Mouse (Mus musculus): ENCODE results near the gene Polr3g. TPM values are rescaled to one million over a fixed set of nuclear protein-coding genes. Genes with fewer than 3 reads are reported as not detected.

The Polr3g gene
- polyA plus RNA-seq (2015; fragmentation: Nextera tagmentation; extraction: Ambion mirVana): 13.0 and 15.2 TPM in 2 replicates

DNA sequence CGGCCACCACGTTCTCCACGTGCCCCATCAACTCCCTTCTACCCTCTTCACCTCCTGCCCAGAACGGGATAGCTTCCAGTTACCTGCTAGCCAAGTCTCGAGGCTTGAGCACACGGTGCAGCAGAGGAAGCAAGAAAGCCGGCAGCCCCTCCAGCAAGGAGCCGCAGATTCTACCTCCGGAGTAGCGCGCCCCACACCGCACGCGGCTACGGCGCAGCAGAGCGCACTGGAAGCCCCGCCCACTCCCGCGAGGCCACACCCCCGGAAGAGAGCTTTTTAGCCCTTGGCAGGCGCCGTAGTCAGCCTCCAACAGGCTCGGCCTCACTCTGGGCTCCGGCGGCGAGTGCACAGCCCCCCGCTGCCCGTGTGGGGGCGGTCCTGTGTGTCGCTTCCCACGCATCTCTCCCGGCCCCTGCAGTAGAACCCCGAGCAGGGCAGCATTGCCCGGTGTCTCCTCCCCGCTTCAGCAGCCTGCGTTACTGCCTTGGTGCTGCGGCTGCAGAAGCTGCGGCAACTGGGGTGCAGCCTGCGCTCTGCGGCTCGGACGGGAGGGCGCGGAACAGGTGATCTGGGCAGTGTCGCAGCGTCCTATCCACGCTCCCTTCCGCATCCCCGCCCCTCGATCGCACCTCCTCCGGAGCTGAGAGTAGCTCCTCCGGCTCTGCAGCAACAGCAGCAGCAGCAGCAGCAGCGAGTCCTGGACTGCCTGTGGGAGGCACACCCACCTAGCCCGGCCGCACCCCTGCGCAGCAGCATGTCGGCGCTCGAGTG, at the start of gene Polr3g, which contains the start of gene Mblac2:
Gene Polr3g (minus strand): TSS at position 239 of the 771 bp plus-strand sequence.
Gene Mblac2 (plus strand): TSS at position 567 of the 771 bp plus-strand sequence.
- Histone ChIP-seq H3K4me3 (peak within 1 kb of the TSS; percentile 85), H3K9me3 (replicated peaks) (no peaks in the 10 kb centered on the region), H3K9ac (peak within 1 kb of the TSS; percentile 80), H3K27ac (peak within 1 kb of the TSS; percentile 93), H3K4me2 (peak within 1 kb of the TSS; percentile 99), H3K36me3 (no peaks in the 10 kb centered on the region), H3K27me3 (no peaks in the 10 kb centered on the region), H3K4me1 (replicated peaks) (peaks cover 19% of the 10 kb centered on the region)
- ATAC-seq (replicated peaks; ENCODE audit: insufficient number of reproducible peaks, insufficient read depth, low FRiP score, low read depth): peak; percentile 94
- under 1% methylated on average over 61 of the region's 61 CpGs for WGBS

DNA sequence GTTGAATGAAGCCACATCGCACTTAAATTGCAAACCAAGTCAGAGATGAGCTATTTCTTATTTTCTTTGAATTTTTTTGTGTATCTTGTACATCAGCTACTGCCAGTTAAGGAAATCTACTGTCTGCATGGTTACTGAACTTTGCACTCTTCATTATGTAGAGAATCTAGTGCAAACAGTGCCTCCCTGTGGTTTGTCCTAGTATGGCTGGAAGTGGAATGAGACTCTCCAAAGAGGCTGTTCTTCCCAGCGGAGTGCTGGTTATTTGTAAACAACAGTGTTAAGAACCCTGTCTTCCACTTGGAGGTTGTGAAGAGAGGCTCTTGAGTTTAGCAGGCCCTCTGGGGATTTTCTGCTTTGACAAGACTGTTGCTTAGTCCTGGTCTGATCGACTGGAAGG, 49.6 kb upstream of the Polr3g start:
- no peak overlapping the region for H3K9ac ChIP-seq
- no peak overlapping the region for H3K4me3 ChIP-seq
- H3K4me2 ChIP-seq: no peak overlapping the region
- no peaks in the 10 kb centered on the region for H3K27me3 ChIP-seq
- H3K36me3 ChIP-seq: no peaks in the 10 kb centered on the region
- WGBS: 30% methylated on average over 3 of the region's 3 CpGs
- no peaks in the 10 kb centered on the region for H3K9me3 ChIP-seq (replicated peaks)
- H3K27ac ChIP-seq: no peak overlapping the region
- no peak for ATAC-seq (replicated peaks; ENCODE audit: insufficient number of reproducible peaks, insufficient read depth, low FRiP score, low read depth)
- H3K4me1 ChIP-seq (replicated peaks): no peaks in the 10 kb centered on the region

DNA sequence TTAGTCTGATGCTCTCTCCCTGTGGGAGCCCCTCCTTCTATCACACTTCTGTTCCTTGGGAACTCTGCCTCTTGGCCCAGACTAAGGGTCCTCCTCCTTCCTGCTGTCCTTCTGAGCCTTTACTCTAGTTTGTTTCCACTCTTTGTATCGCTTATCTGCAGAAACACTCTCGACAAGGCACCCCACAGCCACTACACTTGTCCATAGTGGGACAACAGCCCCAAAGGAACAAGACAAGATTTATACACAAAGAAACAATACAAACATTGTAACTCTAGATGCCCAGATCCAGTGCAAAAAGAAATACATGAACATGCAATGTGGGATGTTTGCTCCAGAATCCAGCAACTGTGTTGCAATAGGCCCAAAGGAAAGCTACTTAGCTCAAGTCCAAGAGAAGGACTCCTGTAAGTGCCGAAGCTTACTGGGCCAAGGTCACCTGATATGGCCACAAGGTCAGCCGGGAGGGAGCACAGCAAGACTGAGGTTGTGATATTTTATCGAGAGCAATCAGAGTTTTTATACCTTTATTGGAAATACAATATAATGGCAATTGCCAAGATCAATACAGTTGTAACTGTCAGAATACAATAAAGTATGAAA, 46.3 kb upstream of the Polr3g start:
- Histone ChIP-seq H3K36me3 (no peaks in the 10 kb centered on the region), H3K4me3 (no peak overlapping the region), H3K9me3 (replicated peaks) (no peaks in the 10 kb centered on the region), H3K27me3 (no peaks in the 10 kb centered on the region), H3K4me1 (replicated peaks) (no peaks in the 10 kb centered on the region), H3K4me2 (no peak overlapping the region), H3K27ac (no peak overlapping the region), H3K9ac (no peak overlapping the region)
- no peak for ATAC-seq (replicated peaks; ENCODE audit: insufficient number of reproducible peaks, insufficient read depth, low FRiP score, low read depth)
- WGBS: 67% methylated on average over 5 of the region's 5 CpGs

DNA sequence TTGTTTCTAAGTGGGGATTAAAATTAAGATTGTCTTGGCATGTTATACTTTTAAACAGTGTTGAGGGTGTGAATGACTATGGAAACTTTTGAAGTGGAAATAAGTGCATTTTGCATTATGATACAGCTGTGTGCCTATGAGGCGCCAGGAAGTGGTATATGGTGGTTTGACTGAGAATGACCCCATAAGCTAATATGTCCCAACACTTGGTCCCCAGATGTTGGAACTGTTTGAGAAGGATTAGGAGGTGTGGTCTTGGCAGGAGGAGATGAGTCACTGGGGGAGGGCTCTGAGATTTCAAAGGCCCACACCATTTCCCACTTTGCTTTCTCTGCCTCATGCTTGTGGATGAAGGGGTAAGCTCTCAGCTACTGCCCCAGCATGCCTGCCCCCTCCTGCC, 44.5 kb upstream of the Polr3g start:
- no peak for ATAC-seq (replicated peaks; ENCODE audit: insufficient number of reproducible peaks, insufficient read depth, low FRiP score, low read depth)
- H3K36me3 ChIP-seq: no peaks in the 10 kb centered on the region

DNA sequence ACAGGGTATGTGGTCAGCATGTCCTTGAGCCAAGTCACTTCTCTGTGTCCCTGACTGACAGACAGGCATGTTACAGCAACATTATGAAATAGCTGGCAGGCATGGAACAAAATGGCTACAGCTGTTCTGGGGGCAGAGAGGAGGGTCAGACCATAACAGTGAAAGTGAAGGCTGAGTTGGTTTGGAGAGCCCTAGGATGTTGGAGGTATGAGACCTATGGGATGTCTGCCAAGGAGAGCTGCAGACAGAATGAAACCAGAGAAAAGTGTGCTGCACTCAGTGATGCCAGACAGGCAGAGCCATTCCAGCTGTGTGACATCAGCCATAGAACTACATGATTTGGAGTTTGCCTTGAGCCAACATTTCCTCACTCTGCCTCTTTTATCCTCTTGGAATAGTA, 44.1 kb upstream of the Polr3g start:
- H3K27me3 ChIP-seq: no peaks in the 10 kb centered on the region
- no peak overlapping the region for H3K9ac ChIP-seq
- no peaks in the 10 kb centered on the region for H3K4me1 ChIP-seq (replicated peaks)
- H3K27ac ChIP-seq: peak overlapping the region; percentile 42
- H3K4me2 ChIP-seq: no peak overlapping the region
- ATAC-seq (replicated peaks; ENCODE audit: insufficient number of reproducible peaks, insufficient read depth, low FRiP score, low read depth): peak; percentile 55; the same call in 1 of the 2 replicates
- H3K9me3 ChIP-seq (replicated peaks): no peaks in the 10 kb centered on the region
- H3K4me3 ChIP-seq: no peak overlapping the region
- no peaks in the 10 kb centered on the region for H3K36me3 ChIP-seq

More for the DNA sequence above, 44.5 kb upstream of the Polr3g start:
- peak overlapping the region; percentile 42; the same call in 1 of the 2 replicates for H3K27ac ChIP-seq
- H3K9ac ChIP-seq: no peak overlapping the region
- 100% methylated on average over 1 of the region's 1 CpGs for WGBS
- no peak overlapping the region for H3K4me2 ChIP-seq
- no peaks in the 10 kb centered on the region for H3K27me3 ChIP-seq
- H3K4me1 ChIP-seq (replicated peaks): no peaks in the 10 kb centered on the region
- H3K4me3 ChIP-seq: no peak overlapping the region
- no peaks in the 10 kb centered on the region for H3K9me3 ChIP-seq (replicated peaks)

DNA sequence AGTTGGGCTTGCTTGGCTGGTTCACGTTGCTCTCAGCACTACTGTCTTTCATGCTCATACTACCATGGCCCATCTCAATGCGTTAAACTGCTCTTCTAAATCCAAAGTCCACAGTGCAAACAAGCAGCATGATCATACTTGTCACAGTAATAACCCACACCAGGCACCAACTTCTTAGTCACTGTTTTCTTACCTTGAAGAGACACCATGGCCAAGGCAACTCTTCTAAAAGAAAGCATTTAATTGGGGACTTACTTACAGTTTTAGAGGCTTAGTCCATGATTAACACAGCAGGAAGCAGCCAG, 33.2 kb upstream of the Polr3g start:
- no peaks in the 10 kb centered on the region for H3K36me3 ChIP-seq
- ATAC-seq (replicated peaks; ENCODE audit: insufficient number of reproducible peaks, insufficient read depth, low FRiP score, low read depth): no peak
- no peak overlapping the region for H3K4me3 ChIP-seq
- no peak overlapping the region for H3K9ac ChIP-seq
- H3K4me2 ChIP-seq: no peak overlapping the region
- no peak overlapping the region for H3K27ac ChIP-seq
- WGBS: 31% methylated on average over 2 of the region's 2 CpGs
- no peaks in the 10 kb centered on the region for H3K4me1 ChIP-seq (replicated peaks)
- no peaks in the 10 kb centered on the region for H3K9me3 ChIP-seq (replicated peaks)
- no peaks in the 10 kb centered on the region for H3K27me3 ChIP-seq

DNA sequence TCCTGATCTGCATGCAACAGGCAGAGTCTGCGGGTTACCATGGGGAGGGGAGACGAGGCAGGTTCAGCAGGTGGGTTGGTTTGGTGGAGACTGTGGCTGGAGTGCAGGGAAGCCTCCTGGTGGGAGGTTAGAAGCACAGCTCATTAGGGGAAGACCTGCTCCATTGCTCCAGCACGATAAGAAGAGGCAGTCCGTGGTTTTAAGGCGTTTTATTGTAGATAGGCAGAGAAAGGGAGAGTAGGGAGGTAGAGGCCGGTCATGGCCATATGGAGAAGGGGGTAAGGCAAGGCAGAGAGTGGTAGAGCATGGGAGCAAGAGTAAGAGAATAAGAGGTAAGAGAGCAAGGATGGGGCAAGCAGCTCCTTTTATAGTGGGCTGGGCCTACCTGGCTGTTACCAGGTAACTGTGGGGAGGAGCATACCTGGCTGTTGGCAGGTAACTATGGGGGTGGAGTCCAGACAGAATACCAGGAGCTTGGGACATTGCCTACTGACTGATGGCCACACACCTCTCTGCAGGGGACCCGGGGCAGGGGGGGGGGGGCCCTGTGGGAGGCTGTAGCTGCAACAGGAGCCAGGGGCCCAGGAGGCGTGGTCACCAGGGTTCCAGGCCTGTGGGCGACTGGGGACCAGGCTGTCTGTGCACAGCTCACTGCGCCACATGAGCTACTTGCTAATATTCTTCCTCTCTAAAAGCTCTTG, 32.7 kb upstream of the Polr3g start:
- Histone ChIP-seq H3K4me3 (no peak overlapping the region), H3K36me3 (no peaks in the 10 kb centered on the region), H3K4me2 (no peak overlapping the region), H3K4me1 (replicated peaks) (no peaks in the 10 kb centered on the region), H3K27ac (no peak overlapping the region), H3K9ac (no peak overlapping the region), H3K9me3 (replicated peaks) (no peaks in the 10 kb centered on the region), H3K27me3 (no peaks in the 10 kb centered on the region)
- no peak for ATAC-seq (replicated peaks; ENCODE audit: insufficient number of reproducible peaks, insufficient read depth, low FRiP score, low read depth)
- WGBS: 54% methylated on average over 10 of the region's 10 CpGs

DNA sequence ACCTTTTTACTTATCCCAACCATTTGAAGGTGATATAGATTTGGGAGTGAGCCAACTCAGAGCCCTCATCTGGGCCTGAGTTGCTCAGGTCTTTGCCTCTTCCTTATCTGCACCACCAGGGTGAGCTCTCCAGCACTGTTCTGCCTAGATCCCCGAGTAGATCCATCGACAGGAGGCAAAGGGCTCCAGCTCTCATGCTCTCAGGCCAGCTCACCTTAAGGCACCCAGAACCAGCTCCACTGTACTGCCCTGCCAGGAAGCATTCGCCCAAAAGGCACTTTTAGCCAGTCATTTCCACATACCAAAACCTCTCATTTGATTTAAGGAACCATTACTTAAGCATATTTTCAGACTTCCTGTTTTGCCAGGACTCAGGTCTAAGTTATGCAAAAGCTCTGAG, 30.1 kb upstream of the Polr3g start:
- Histone ChIP-seq H3K9ac (no peak overlapping the region), H3K36me3 (no peaks in the 10 kb centered on the region), H3K4me2 (no peak overlapping the region), H3K9me3 (replicated peaks) (no peaks in the 10 kb centered on the region), H3K4me3 (no peak overlapping the region), H3K27me3 (no peaks in the 10 kb centered on the region), H3K4me1 (replicated peaks) (no peaks in the 10 kb centered on the region), H3K27ac (no peak overlapping the region)
- 51% methylated on average over 3 of the region's 3 CpGs for whole genome bisulfite sequencing
- ATAC-seq (replicated peaks; ENCODE audit: insufficient number of reproducible peaks, insufficient read depth, low FRiP score, low read depth): no peak

DNA sequence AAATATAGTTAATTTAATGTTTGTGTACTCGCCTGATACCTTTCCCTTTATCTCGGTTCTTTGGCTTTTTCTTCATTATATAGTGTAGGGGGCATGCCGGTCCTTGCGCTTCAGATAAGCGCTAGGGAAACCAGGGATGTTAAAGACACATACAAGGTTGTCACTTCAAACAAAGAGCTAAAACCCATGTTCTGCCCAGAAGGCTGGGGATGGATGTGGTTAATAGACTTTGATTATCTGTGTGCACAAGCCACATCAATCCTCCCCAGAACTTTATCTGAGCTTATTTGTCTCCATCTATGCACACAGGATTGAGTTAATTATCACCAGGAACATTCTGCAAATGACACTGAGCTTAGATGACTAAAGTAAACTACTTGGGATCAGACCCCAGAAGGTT, 25.8 kb upstream of the Polr3g start:
- H3K9me3 ChIP-seq (replicated peaks): no peaks in the 10 kb centered on the region
- WGBS: 75% methylated on average over 5 of the region's 5 CpGs
- H3K9ac ChIP-seq: no peak overlapping the region
- no peak overlapping the region for H3K4me3 ChIP-seq
- no peak overlapping the region for H3K27ac ChIP-seq
- no peaks in the 10 kb centered on the region for H3K27me3 ChIP-seq
- no peak overlapping the region for H3K4me2 ChIP-seq
- H3K4me1 ChIP-seq (replicated peaks): no peaks in the 10 kb centered on the region
- no peak for ATAC-seq (replicated peaks; ENCODE audit: insufficient number of reproducible peaks, insufficient read depth, low FRiP score, low read depth)
- H3K36me3 ChIP-seq: no peaks in the 10 kb centered on the region

DNA sequence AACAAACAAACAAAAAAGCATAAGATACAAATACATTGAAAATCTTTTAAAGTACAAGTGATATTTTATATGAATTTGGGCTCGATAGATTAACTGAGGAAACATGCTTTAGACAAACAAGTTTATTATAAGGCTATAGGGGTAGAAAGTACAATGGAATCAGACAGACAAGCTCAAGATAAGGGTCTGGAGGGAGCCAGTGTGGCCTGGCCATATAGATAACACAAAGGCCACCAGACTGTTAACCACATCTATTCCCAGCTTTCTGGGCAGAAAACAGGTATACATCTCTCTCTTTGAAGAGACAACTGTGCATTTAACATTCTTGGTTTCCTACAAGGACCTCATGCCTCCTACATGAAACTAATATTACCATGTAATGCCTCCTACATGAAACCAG, 19.5 kb upstream of the Polr3g start:
- Histone ChIP-seq H3K4me1 (replicated peaks) (no peaks in the 10 kb centered on the region), H3K4me3 (no peak overlapping the region), H3K9ac (no peak overlapping the region), H3K27ac (no peak overlapping the region), H3K9me3 (replicated peaks) (no peaks in the 10 kb centered on the region), H3K27me3 (no peaks in the 10 kb centered on the region), H3K36me3 (no peaks in the 10 kb centered on the region), H3K4me2 (no peak overlapping the region)
- ATAC-seq (replicated peaks; ENCODE audit: insufficient number of reproducible peaks, insufficient read depth, low FRiP score, low read depth): no peak
- WGBS: 70% methylated on average over 1 of the region's 1 CpGs

DNA sequence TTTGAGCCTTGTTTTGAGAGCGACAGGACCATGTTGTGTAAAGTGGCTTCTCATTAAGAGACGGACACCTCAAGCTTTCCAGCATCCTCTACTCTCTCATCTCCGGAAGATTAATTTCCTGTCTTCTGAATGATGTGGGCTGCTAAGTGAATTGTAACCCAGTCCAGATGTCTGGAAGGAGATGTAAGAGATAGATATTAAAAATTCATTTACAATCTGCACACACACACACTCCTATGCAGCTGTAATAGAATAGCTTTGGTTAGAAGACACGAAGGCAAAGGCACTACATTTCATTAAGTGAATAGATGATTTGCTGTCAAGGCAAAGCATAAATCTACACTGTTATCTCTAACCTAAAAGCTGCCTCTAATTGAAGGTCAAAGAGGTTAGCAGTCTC, 18.3 kb upstream of the Polr3g start:
- ATAC-seq (replicated peaks; ENCODE audit: insufficient number of reproducible peaks, insufficient read depth, low FRiP score, low read depth): no peak
- WGBS: 67% methylated on average over 4 of the region's 4 CpGs

More for the DNA sequence above, 18.3 kb upstream of the Polr3g start:
- Histone ChIP-seq H3K9ac (no peak overlapping the region), H3K4me3 (no peak overlapping the region), H3K27me3 (no peaks in the 10 kb centered on the region), H3K9me3 (replicated peaks) (no peaks in the 10 kb centered on the region), H3K4me2 (no peak overlapping the region), H3K4me1 (replicated peaks) (no peaks in the 10 kb centered on the region), H3K36me3 (no peaks in the 10 kb centered on the region), H3K27ac (no peak overlapping the region)
